9 mouse cellular contexts compared by ENCODE assay signal in genomic region chr11:54002147-54002760, GRCm38 (mm10). TPM values are rescaled to one million over a fixed set of nuclear protein-coding genes. Genes with fewer than 3 reads are reported as not detected.
DNase-seq lines count a peak whose midpoint lies in the region; ATAC-seq lines count a peak whose summit lies in the region.
"Had no signal": no experiment of that assay in that cellular context is flagged by ENCODE, and none has a peak within 500 bp of the region (broad histone marks: within the 10 kb centered on the region; RNA-seq: fewer than 3 reads in every experiment).

No protein-coding gene starts in this region.

- intact Hi-C loops in heart, postnatal 14 days (cut with DNase I) = loop anchor here (1.0 to 5.0 kb wide), 4 partner anchors 52 to 255 kb away; no protein-coding TSS in a partner anchor

- H3K9me3 ChIP-seq in heart, embryonic 11.5 days (replicated peaks; ENCODE audit: control insufficient read depth, low read length) = no peaks in the 10 kb centered on the region
- H3K9me3 ChIP-seq in midbrain, embryonic 12.5 days = no peaks in the 10 kb centered on the region
- H3K9me3 ChIP-seq: megakaryocyte, embryonic 14.5 days had no signal

- H3K4me1 ChIP-seq in heart, embryonic 11.5 days (ENCODE audit: control insufficient read depth, insufficient read depth, low read length) = no peaks in the 10 kb centered on the region; the same call in 1 of the 2 replicates
- H3K4me1 ChIP-seq in midbrain, embryonic 12.5 days = no peaks in the 10 kb centered on the region

- H3K27me3 ChIP-seq in heart, embryonic 11.5 days (ENCODE audit: control insufficient read depth, insufficient read depth, low read length) = no peaks in the 10 kb centered on the region
- no peaks in the 10 kb centered on the region for H3K27me3 ChIP-seq in midbrain, embryonic 12.5 days
- H3K27me3 ChIP-seq in splenic B cell, adult 2 months (ENCODE audit: control insufficient read depth, insufficient read depth, low read length, poor library complexity, severe bottlenecking) = no peaks in the 10 kb centered on the region

- DNase-seq in heart, adult 11 months = peak; percentile 95
- DNase-seq in adrenal gland, adult 18-20 months (ENCODE audit: low spot score in 2 of 2) = peak; percentile 47 to 57
- DNase-seq in embryo, embryonic 11 days = peak; percentile 78
- peak; percentile 67 to 76 for DNase-seq in heart, postnatal 14 days
- DNase-seq in layer of hippocampus, postnatal 25 days (ENCODE audit: extremely low spot score in 1 of 2, low spot score in 1 of 2) = peak; percentile 52 to 75
- DNase-seq in splenic B cell, adult 2 months (ENCODE audit: low read depth, low spot score) = peak; percentile 45

- no peak overlapping the region for H3K9ac ChIP-seq in heart, embryonic 11.5 days (ENCODE audit: low read depth, low read length)
- H3K9ac ChIP-seq in midbrain, embryonic 12.5 days (replicated peaks) = peak overlapping the region; percentile 2; the same call in 1 of the 2 replicates

- H3K4me3 ChIP-seq in heart, embryonic 11.5 days (ENCODE audit: low read depth, low read length) = no peak overlapping the region
- H3K4me3 ChIP-seq in midbrain, embryonic 12.5 days = no peak overlapping the region
- H3K4me3 ChIP-seq: megakaryocyte, embryonic 14.5 days had no signal

- no peak overlapping the region for H3K4me2 ChIP-seq in heart, embryonic 11.5 days
- no peak overlapping the region for H3K4me2 ChIP-seq in midbrain, embryonic 12.5 days (replicated peaks)

- WGBS in heart, embryonic 11.5 days (ENCODE audit: insufficient replicate concordance) = 6% methylated on average over 5 of the region's 5 CpGs
- WGBS in midbrain, embryonic 12.5 days = 7% methylated on average over 5 of the region's 5 CpGs

- no peak for ATAC-seq in heart, embryonic 11.5 days (replicated peaks; ENCODE audit: insufficient number of reproducible peaks, low FRiP score, low TSS enrichment)
- ATAC-seq in midbrain, embryonic 12.5 days (ENCODE audit: low FRiP score, low read depth) = no peak

- no peaks in the 10 kb centered on the region for H3K36me3 ChIP-seq in heart, embryonic 11.5 days (ENCODE audit: control insufficient read depth, insufficient read depth, low read length)
- H3K36me3 ChIP-seq in midbrain, embryonic 12.5 days = no peaks in the 10 kb centered on the region
- no peaks in the 10 kb centered on the region for H3K36me3 ChIP-seq in splenic B cell, adult 2 months (ENCODE audit: control insufficient read depth, insufficient read depth, low read length, poor library complexity, severe bottlenecking)

- no peak overlapping the region for H3K27ac ChIP-seq in heart, embryonic 11.5 days (ENCODE audit: low read depth, low read length)
- H3K27ac ChIP-seq in midbrain, embryonic 12.5 days (replicated peaks) = no peak overlapping the region

RNA-seq across cellular contexts. Expression of gene Slc22a21, which starts 22.1 kb away (rescaled TPM):
- 1.9 and 2.0 TPM in 2 replicates for polyA plus RNA-seq in heart, embryonic 11.5 days (2014; fragmentation: Nextera tagmentation; extraction: Ambion mirVana)
- 1 to 10 TPM; 3.5 to 6.5 TPM for total RNA-seq in adrenal gland, adult 18-20 months (2021)
- 1 to 10 TPM; 1.7 to 2.5 TPM for total RNA-seq in heart, postnatal 14 days (2021)
- total RNA-seq in layer of hippocampus, postnatal 25 days (2021) = 1 to 10 TPM; 1.4 to 1.8 TPM
- 2.4 and 2.5 TPM in 2 replicates for polyA plus RNA-seq in midbrain, embryonic 12.5 days (2016; fragmentation: Nextera tagmentation; extraction: Ambion mirVana)

RNA-seq across cellular contexts. Expression of gene Slc22a4, which starts 25.6 kb away (rescaled TPM):
- polyA plus RNA-seq in heart, embryonic 11.5 days (2014; fragmentation: Nextera tagmentation; extraction: Ambion mirVana) = 4.0 and 5.4 TPM in 2 replicates
- total RNA-seq in adrenal gland, adult 18-20 months (2021) = 1 to 10 TPM; 7.4 to 7.8 TPM
- 1 to 10 TPM; 3.5 to 4.7 TPM for total RNA-seq in heart, postnatal 14 days (2021)
- 1 to 10 TPM; 4.8 to 7.2 TPM for total RNA-seq in layer of hippocampus, postnatal 25 days (2021)
- 1.3 and 2.1 TPM in 2 replicates for polyA plus RNA-seq in midbrain, embryonic 12.5 days (2016; fragmentation: Nextera tagmentation; extraction: Ambion mirVana)

Comparison
In these comparisons a context has a peak if more than half of its experiments do, and no peak if none do; other contexts are left out.
1. DNase-seq: peak in every context shown above with its lines; median percentile 95 in heart, adult 11 months; 78 in embryo, embryonic 11 days; 72 in heart, postnatal 14 days; 64 in layer of hippocampus, postnatal 25 days; 52 in adrenal gland, adult 18-20 months; 45 in splenic B cell, adult 2 months.